Mouse (Mus musculus) lung, postnatal 25 days (tissue): ENCODE results near the gene Eva1a.

Experiments used
- DNase-seq: peaks from one replicate; pipeline ENCODE4 v3.0.0; 2022; ENCODE audit warnings: low spot score

Eva1a gene

GRCm38 (mm10) chr6:82066515-82067081 is 25.8 kb downstream of the Eva1a start:
- peak; percentile 26 for DNase-seq

GRCm38 (mm10) chr6:82070459-82070858 is 29.6 kb downstream of the Eva1a start:
- no peak for DNase-seq

- DNase-seq, result peak; percentile 41
These were observed 32.2 kb downstream of the Eva1a start for GRCm38 (mm10) chr6:82073011-82073410.

GRCm38 (mm10) chr6:82073567-82073966 is 32.7 kb downstream of the Eva1a start:
- DNase-seq, result no peak

GRCm38 (mm10) chr6:82076364-82076763 is 35.5 kb downstream of the Eva1a start:
- no peak for DNase-seq

GRCm38 (mm10) chr6:82078875-82079274 is 38.0 kb downstream of the Eva1a start:
- no peak for DNase-seq

GRCm38 (mm10) chr6:82083655-82084054 is 42.8 kb downstream of the Eva1a start:
- DNase-seq, result no peak

- peak; percentile 44 for DNase-seq
These were observed 43.4 kb downstream of the Eva1a start for GRCm38 (mm10) chr6:82084235-82084634.

GRCm38 (mm10) chr6:82085313-82085908 is 44.6 kb downstream of the Eva1a start:
- DNase-seq, result no peak

GRCm38 (mm10) chr6:82088133-82088532 is 47.3 kb downstream of the Eva1a start:
- no peak for DNase-seq

- no peak for DNase-seq
These were observed 50.9 kb downstream of the Eva1a start for GRCm38 (mm10) chr6:82091773-82092172.

GRCm38 (mm10) chr6:82097705-82098104 is 56.9 kb downstream of the Eva1a start:
- DNase-seq, result no peak

GRCm38 (mm10) chr6:82098456-82098855 is 57.6 kb downstream of the Eva1a start:
- no peak for DNase-seq

GRCm38 (mm10) chr6:82110473-82110872 is 69.6 kb downstream of the Eva1a start:
- no peak for DNase-seq

GRCm38 (mm10) chr6:82111111-82111510 is 70.3 kb downstream of the Eva1a start:
- DNase-seq, result no peak

- peak; percentile 70 for DNase-seq
These were observed 70.7 kb downstream of the Eva1a start for GRCm38 (mm10) chr6:82111540-82111939.

GRCm38 (mm10) chr6:82112127-82113090 is 71.6 kb downstream of the Eva1a start:
- DNase-seq, result peak; percentile 31

GRCm38 (mm10) chr6:82115335-82115965 is 74.6 kb downstream of the Eva1a start:
- no peak for DNase-seq

- DNase-seq, result no peak
These were observed 75.3 kb downstream of the Eva1a start for GRCm38 (mm10) chr6:82116176-82116575.

- no peak for DNase-seq
These were observed 77.0 kb downstream of the Eva1a start for GRCm38 (mm10) chr6:82117871-82118270.

- peak; percentile 65 for DNase-seq
These were observed 78.7 kb downstream of the Eva1a start for GRCm38 (mm10) chr6:82119322-82120162.
